Mouse (Mus musculus) gastrocnemius, postnatal 10 days (tissue): ENCODE results near the gene Gpbp1. TPM values are rescaled to one million over a fixed set of nuclear protein-coding genes. Genes with fewer than 3 reads are reported as not detected.

Experiments used
- total RNA-seq, 2 experiments: library from RNA; stranded (reverse); gene quantifications; 2 replicates each; pipeline ENCODE4 v1.2.3; 2021

Gpbp1 gene
- total RNA-seq, 2 experiments from 2014 or later, result 47.6 to 55.8 TPM

Other genes with a start within 250 kb of the Gpbp1 start
- not detected for gene Actbl2, start 235.1 kb downstream of the Gpbp1 start, total RNA-seq
- gene Gm49496, start 59.8 kb upstream of the Gpbp1 start, total RNA-seq, result not detected
- not detected for gene Gm10198, start 102.7 kb upstream of the Gpbp1 start, total RNA-seq
- gene Mier3, start 190.9 kb upstream of the Gpbp1 start, total RNA-seq, result 10 to 100 TPM; 16.0 to 19.0 TPM